Mouse (Mus musculus): ENCODE data around the gene Camta1. TPM values are rescaled to one million over a fixed set of nuclear protein-coding genes. Genes with fewer than 3 reads are reported as not detected.

The Camta1 gene
- polyA plus RNA-seq, 1 experiment from 2014 or later = 61.9 TPM

DNA sequence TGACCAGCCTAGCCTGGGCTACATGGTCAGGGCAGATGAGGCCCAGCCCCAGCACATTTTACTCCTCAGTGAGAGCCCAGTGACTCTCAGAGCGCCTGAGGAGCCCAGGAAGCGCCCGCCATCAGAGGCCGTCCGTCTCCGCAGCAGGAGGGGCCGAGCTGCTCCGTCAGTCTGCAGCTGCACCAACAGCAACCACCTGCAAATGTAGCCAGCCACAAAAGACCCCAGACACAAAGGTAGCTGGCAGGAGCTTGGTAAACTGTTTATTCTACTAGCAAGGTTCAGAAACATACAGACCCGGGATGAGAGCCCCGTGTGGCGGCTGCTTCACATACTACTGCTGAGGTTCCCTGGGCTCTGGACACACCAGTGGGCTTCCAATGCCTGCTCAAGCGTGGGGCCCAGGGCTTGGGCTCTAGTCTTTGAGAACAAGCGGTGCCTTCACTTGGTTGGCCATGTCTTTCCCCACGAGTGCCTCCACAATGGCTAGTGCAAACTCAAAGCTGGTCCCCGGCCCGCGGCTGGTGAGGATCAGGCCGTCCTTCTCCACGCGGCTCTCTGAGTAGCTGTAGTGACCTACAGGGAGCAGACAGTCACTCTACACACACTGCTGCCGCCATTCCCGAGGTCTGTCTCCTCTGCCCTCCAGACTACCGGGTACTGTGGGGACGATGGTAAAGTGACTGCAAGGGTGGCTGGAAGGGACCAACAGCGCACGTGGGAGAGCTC, 964.6 kb downstream of the Camta1 start:
- no peaks in the 10 kb centered on the region for H3K4me1 ChIP-seq (replicated peaks; ENCODE audit: control insufficient read depth, insufficient read depth)
- H3K36me3 ChIP-seq (ENCODE audit: control insufficient read depth, insufficient read depth, low read length) = peaks cover 18% of the 10 kb centered on the region
- H3K4me2 ChIP-seq (replicated peaks; ENCODE audit: low read depth) = no peak overlapping the region
- H3K27me3 ChIP-seq (ENCODE audit: control insufficient read depth, insufficient read depth, low read length) = no peaks in the 10 kb centered on the region
- TF ChIP-seq CTCF (IDR thresholded peaks at IDR 0.05; ENCODE audit: low read depth) (no peak), EP300 (optimal IDR thresholded peaks at IDR 0.05) (no peak)
- H3K27ac ChIP-seq (replicated peaks) = no peak overlapping the region
- no peaks in the 10 kb centered on the region for H3K9me3 ChIP-seq (ENCODE audit: control insufficient read depth, low read length)
- H3K4me3 ChIP-seq (ENCODE audit: low read depth, low read length) = no peak overlapping the region
- no peak overlapping the region for H3K9ac ChIP-seq (ENCODE audit: low read length)
- DNase-seq (ENCODE audit: low spot score) (no peak), ATAC-seq (ENCODE audit: low FRiP score, low TSS enrichment) (no peak)
- WGBS = 91% methylated on average over 26 of the region's 26 CpGs

DNA sequence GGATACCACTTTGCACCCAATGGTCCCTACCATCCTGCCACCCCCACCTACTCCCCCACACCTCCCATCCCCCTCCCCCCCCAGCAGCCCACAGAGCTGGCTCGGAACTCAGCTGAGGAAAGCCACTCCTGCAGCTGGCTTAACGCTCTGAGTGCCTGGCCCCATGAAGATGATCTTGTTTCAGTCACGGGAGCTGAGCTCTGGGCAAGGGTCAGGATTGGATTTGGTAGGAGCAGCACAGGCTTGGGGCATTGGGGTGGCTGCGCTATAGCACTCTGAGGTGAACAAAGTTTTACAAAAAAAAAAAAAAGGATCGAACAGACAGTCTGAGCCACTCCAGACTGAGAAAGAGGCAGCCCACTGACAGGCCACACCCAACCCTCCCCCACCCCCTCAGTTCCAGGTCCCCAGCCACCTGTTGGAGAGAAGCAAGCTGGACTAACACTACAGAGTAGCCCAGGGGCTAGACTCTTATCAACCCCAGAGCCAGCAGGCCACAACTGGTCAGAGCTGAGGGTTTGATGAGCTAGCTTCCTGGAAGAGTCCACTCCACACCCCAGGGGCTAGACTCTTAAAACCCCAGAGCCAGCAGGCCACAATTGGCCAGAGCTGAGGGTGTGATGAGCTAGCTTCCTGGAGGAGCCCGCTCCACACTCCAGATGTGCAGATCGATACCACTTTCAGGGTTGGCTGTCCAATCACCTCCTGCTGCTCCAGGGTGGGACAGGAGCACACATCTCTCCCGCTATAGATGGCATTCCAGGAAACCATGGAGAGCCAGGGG, 966.8 kb downstream of the Camta1 start:
- H3K4me1 ChIP-seq (replicated peaks; ENCODE audit: control insufficient read depth, insufficient read depth) = peaks cover 4% of the 10 kb centered on the region; the same call in 1 of the 2 replicates
- DNase-seq (ENCODE audit: low spot score) (no peak), ATAC-seq (ENCODE audit: low FRiP score, low TSS enrichment) (no peak)
- no peak overlapping the region for H3K27ac ChIP-seq (replicated peaks)
- H3K9ac ChIP-seq (ENCODE audit: low read length) = no peak overlapping the region
- no peak for TF ChIP-seq EP300 (optimal IDR thresholded peaks at IDR 0.05)
- TF ChIP-seq CTCF (IDR thresholded peaks at IDR 0.05; ENCODE audit: low read depth) = no peak
- peaks cover 9% of the 10 kb centered on the region for H3K36me3 ChIP-seq (ENCODE audit: control insufficient read depth, insufficient read depth, low read length)
- H3K4me2 ChIP-seq (replicated peaks; ENCODE audit: low read depth) = no peak overlapping the region
- H3K9me3 ChIP-seq (ENCODE audit: control insufficient read depth, low read length) = no peaks in the 10 kb centered on the region
- 63% methylated on average over 8 of the region's 8 CpGs for WGBS
- no peak overlapping the region for H3K4me3 ChIP-seq (ENCODE audit: low read depth, low read length)
- no peaks in the 10 kb centered on the region for H3K27me3 ChIP-seq (ENCODE audit: control insufficient read depth, insufficient read depth, low read length)

DNA sequence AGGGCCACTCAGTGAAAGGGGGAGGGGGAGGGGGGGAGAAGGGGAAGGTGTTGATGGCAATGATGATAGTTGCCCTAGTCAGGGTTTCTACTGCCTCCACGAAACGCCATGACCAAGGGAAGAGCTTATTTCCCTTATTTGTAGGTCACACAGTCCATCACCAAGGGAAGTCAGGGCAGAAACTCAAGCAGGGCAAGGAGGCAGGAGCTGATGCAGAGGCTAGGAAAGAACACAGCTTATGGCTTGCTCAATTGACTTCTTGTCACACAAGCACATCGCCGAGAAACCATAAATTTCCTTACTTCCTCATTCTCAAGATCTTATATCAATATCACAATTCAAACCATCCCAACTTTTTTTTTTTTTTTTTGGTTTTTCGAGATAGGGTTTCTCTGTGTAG, 970.4 kb downstream of the Camta1 start:
- Histone ChIP-seq H3K4me1 (replicated peaks; ENCODE audit: control insufficient read depth, insufficient read depth) (peaks cover 4% of the 10 kb centered on the region; the same call in 1 of the 2 replicates), H3K27ac (replicated peaks) (no peak overlapping the region), H3K36me3 (ENCODE audit: control insufficient read depth, insufficient read depth, low read length) (no peaks in the 10 kb centered on the region), H3K4me2 (replicated peaks; ENCODE audit: low read depth) (no peak overlapping the region), H3K9me3 (ENCODE audit: control insufficient read depth, low read length) (no peaks in the 10 kb centered on the region), H3K9ac (ENCODE audit: low read length) (no peak overlapping the region), H3K4me3 (ENCODE audit: low read depth, low read length) (no peak overlapping the region), H3K27me3 (ENCODE audit: control insufficient read depth, insufficient read depth, low read length) (no peaks in the 10 kb centered on the region)
- TF ChIP-seq CTCF (IDR thresholded peaks at IDR 0.05; ENCODE audit: low read depth) = no peak
- TF ChIP-seq EP300 (optimal IDR thresholded peaks at IDR 0.05) = no peak
- DNase-seq (ENCODE audit: low spot score) (no peak), ATAC-seq (ENCODE audit: low FRiP score, low TSS enrichment) (no peak)
- WGBS = 73% methylated on average over 5 of the region's 5 CpGs

DNA sequence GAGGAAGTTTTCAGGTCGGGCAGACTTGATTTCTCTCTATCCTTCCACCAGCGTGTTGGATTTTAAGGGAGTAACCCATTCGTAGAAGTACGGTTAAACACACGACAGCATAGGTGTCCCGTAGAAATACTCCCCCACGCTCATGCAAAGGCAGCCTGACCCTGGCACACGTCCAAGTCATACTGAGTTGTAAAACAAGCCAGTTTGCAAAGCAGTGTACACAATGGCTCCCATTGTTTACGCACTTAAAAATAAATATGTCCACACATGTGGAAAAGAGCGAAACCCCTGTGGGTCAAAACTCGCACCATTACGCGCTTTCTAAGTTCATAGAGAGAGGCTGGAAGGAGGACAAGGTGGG, 971.7 kb downstream of the Camta1 start:
- DNase-seq (ENCODE audit: low spot score) = peak; percentile 86
- no peaks in the 10 kb centered on the region for H3K9me3 ChIP-seq (ENCODE audit: control insufficient read depth, low read length)

DNA sequence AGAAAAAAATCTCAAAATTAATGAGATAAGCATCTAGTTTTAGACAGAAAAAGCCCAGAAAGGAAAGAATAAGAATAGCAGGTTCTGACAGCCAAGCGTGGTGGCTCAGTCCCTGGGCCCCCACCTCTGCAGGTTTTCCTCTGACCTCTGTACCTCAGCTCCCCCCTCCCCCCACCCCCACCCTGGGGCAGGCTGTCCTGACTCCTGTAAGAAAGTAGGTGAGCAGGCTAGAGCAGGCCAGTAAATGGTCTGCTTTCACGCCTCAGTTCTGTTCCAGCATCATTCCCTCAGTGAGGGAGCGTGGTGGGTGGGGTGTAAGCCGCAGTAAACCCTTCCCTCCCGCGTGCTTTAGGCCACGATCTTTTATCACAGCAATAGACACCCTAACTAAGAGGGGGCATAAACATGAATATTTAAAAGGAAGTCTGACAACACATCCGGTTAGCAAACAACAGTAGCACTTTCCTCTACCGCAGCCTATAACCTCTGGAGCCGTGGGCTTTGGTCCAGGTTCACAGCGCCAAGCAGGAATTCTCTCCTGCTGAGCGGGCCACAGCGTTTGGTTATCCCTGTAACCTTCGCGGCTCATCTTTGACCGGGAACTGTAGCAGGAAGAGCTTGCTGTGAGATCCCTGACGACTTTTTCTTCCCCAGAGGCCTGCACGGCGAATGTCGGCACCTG, 972.3 kb downstream of the Camta1 start:
- WGBS = 31% methylated on average over 20 of the region's 20 CpGs
- ATAC-seq (ENCODE audit: low FRiP score, low TSS enrichment) (peak; percentile 54; the same call in 1 of the 2 replicates), DNase-seq (ENCODE audit: low spot score) (no peak)
- Histone ChIP-seq H3K4me1 (replicated peaks; ENCODE audit: control insufficient read depth, insufficient read depth) (peaks cover 4% of the 10 kb centered on the region; the same call in 1 of the 2 replicates), H3K27ac (replicated peaks) (peak overlapping the region; percentile 67), H3K9me3 (ENCODE audit: control insufficient read depth, low read length) (no peaks in the 10 kb centered on the region), H3K4me3 (ENCODE audit: low read depth, low read length) (no peak overlapping the region), H3K27me3 (ENCODE audit: control insufficient read depth, insufficient read depth, low read length) (no peaks in the 10 kb centered on the region), H3K9ac (ENCODE audit: low read length) (0 out of 2 replicates have a peak overlapping the region, but pooled peaks have one; percentile 18), H3K36me3 (ENCODE audit: control insufficient read depth, insufficient read depth, low read length) (no peaks in the 10 kb centered on the region), H3K4me2 (replicated peaks; ENCODE audit: low read depth) (peak overlapping the region; percentile 51)
- TF ChIP-seq CTCF (IDR thresholded peaks at IDR 0.05; ENCODE audit: low read depth) (peak; percentile 41), EP300 (optimal IDR thresholded peaks at IDR 0.05) (no peak)

More for the DNA sequence above, 971.7 kb downstream of the Camta1 start:
- peaks cover 4% of the 10 kb centered on the region; the same call in 1 of the 2 replicates for H3K4me1 ChIP-seq (replicated peaks; ENCODE audit: control insufficient read depth, insufficient read depth)
- peak overlapping the region; percentile 67; the same call in 1 of the 2 replicates for H3K27ac ChIP-seq (replicated peaks)
- peak overlapping the region; percentile 51 for H3K4me2 ChIP-seq (replicated peaks; ENCODE audit: low read depth)
- no peak overlapping the region for H3K4me3 ChIP-seq (ENCODE audit: low read depth, low read length)
- H3K9ac ChIP-seq (ENCODE audit: low read length) = 0 out of 2 replicates have a peak overlapping the region, but pooled peaks have one; percentile 18
- TF ChIP-seq CTCF (IDR thresholded peaks at IDR 0.05; ENCODE audit: low read depth) (no peak), EP300 (optimal IDR thresholded peaks at IDR 0.05) (no peak)
- H3K36me3 ChIP-seq (ENCODE audit: control insufficient read depth, insufficient read depth, low read length) = no peaks in the 10 kb centered on the region
- 22% methylated on average over 13 of the region's 13 CpGs for WGBS
- no peaks in the 10 kb centered on the region for H3K27me3 ChIP-seq (ENCODE audit: control insufficient read depth, insufficient read depth, low read length)
- ATAC-seq (ENCODE audit: low FRiP score, low TSS enrichment) = peak; percentile 82; the same call in 1 of the 2 replicates

All from stomach, postnatal 0 days (tissue).